Mouse (Mus musculus) lung, embryonic 16.5 days (tissue): ENCODE results near the gene Dock9. TPM values are rescaled to one million over a fixed set of nuclear protein-coding genes. Genes with fewer than 3 reads are reported as not detected.

Experiments
- ATAC-seq: fragments of 200-750 bp; cut with Nextera tagmentation; 2 replicates; pipeline ENCODE4 v1.8.0; 2017; ENCODE audit warnings: low read depth, mild to moderate bottlenecking, moderate library complexity
- H3K27ac ChIP-seq: fragments of 300-500 bp; sonication (generic); 2 replicates; pipeline ENCODE4 v1.5.1; 2014; ENCODE audit warnings: mild to moderate bottlenecking, control low read depth, low read length
- H3K27me3 ChIP-seq: fragments of 300-500 bp; sonication (generic); 2 replicates; pipeline ENCODE4 v1.6.1; 2014; ENCODE audit warnings: low read depth, low read length, mixed read lengths; ENCODE audit not compliant: control insufficient read depth, insufficient read depth
- H3K36me3 ChIP-seq: fragments of 300-500 bp; sonication (generic); 2 replicates; pipeline ENCODE4 v1.6.1; 2014; ENCODE audit warnings: low read length; ENCODE audit not compliant: control insufficient read depth, insufficient read depth
- H3K4me1 ChIP-seq: fragments of 300-500 bp; sonication (generic); replicated peaks from 2 replicates; pipeline ENCODE4 v1.6.1; 2014; ENCODE audit warnings: low read length, mixed read lengths; ENCODE audit not compliant: control insufficient read depth, insufficient read depth
- H3K4me2 ChIP-seq: fragments of 300-500 bp; sonication (generic); 2 replicates; pipeline ENCODE4 v1.6.1; 2014; ENCODE audit warnings: low read depth, low read length, control low read depth
- H3K4me3 ChIP-seq: fragments of 300-500 bp; sonication (generic); 2 replicates; pipeline ENCODE4 v1.5.1; 2014; ENCODE audit warnings: mild to moderate bottlenecking, low read length, control low read depth
- H3K9ac ChIP-seq: fragments of 300-500 bp; sonication (generic); 2 replicates; pipeline ENCODE4 v1.6.1; 2014; ENCODE audit warnings: low read length, control low read depth
- H3K9me3 ChIP-seq: fragments of 300-500 bp; sonication (generic); 2 replicates; pipeline ENCODE4 v1.6.1; 2016; ENCODE audit warnings: low read length; ENCODE audit not compliant: control insufficient read depth
- WGBS: fragments of 180-500 bp; shearing (Covaris S2); extraction: QIAGEN DNeasy Blood & Tissue Kit; methylation state at CpG from one replicate; pipeline ENCODE4 v1.1.7; 2014; 5-methylcytosine and 5-hydroxymethylcytosine counted together
- polyA plus RNA-seq: library from polyadenylated mRNA; unstranded; fragments of >200 nt; fragmentation: Nextera tagmentation; extraction: Ambion mirVana; gene quantifications from 2 replicates; pipeline ENCODE4 v1.2.1, GENCODE M21; 2015

The Dock9 gene
- polyA plus RNA-seq, 1 experiment from 2014 or later, result 14.3 TPM

GRCm38 (mm10) chr14:121688175-121688574 is 109.5 kb downstream of the Dock9 start:
- WGBS, result 76% methylated on average over 1 of the region's 1 CpGs
- no peaks in the 10 kb centered on the region for H3K27me3 ChIP-seq
- ATAC-seq, result no peak

GRCm38 (mm10) chr14:121687274-121687673 is 110.4 kb downstream of the Dock9 start:
- 67% methylated on average over 7 of the region's 7 CpGs for WGBS
- no peaks in the 10 kb centered on the region for H3K36me3 ChIP-seq
- H3K9me3 ChIP-seq, result no peaks in the 10 kb centered on the region

More at GRCm38 (mm10) chr14:121688175-121688574, 109.5 kb downstream of the Dock9 start:
- Histone ChIP-seq H3K4me1 (no peaks in the 10 kb centered on the region), H3K4me2 (no peak overlapping the region), H3K9ac (no peak overlapping the region), H3K9me3 (no peaks in the 10 kb centered on the region), H3K36me3 (no peaks in the 10 kb centered on the region), H3K27ac (no peak overlapping the region), H3K4me3 (no peak overlapping the region)

GRCm38 (mm10) chr14:121678913-121679312 is 118.7 kb downstream of the Dock9 start:
- WGBS, result 74% methylated on average over 5 of the region's 5 CpGs

More at GRCm38 (mm10) chr14:121687274-121687673, 110.4 kb downstream of the Dock9 start:
- no peak for ATAC-seq
- no peak overlapping the region for H3K27ac ChIP-seq
- no peak overlapping the region for H3K9ac ChIP-seq
- no peaks in the 10 kb centered on the region for H3K4me1 ChIP-seq
- no peaks in the 10 kb centered on the region for H3K27me3 ChIP-seq
- no peak overlapping the region for H3K4me2 ChIP-seq
- no peak overlapping the region for H3K4me3 ChIP-seq

GRCm38 (mm10) chr14:121678445-121678844 is 119.2 kb downstream of the Dock9 start:
- no peak overlapping the region for H3K4me2 ChIP-seq
- no peaks in the 10 kb centered on the region for H3K27me3 ChIP-seq
- H3K4me1 ChIP-seq, result peaks cover 25% of the 10 kb centered on the region
- ATAC-seq, result peak; percentile 25; the same call in 1 of the 2 replicates
- no peaks in the 10 kb centered on the region for H3K9me3 ChIP-seq
- H3K27ac ChIP-seq, result peak overlapping the region; percentile 11
- 44% methylated on average over 10 of the region's 10 CpGs for WGBS
- no peaks in the 10 kb centered on the region for H3K36me3 ChIP-seq
- H3K9ac ChIP-seq, result no peak overlapping the region
- H3K4me3 ChIP-seq, result no peak overlapping the region

More at GRCm38 (mm10) chr14:121678913-121679312, 118.7 kb downstream of the Dock9 start:
- Histone ChIP-seq H3K4me2 (no peak overlapping the region), H3K36me3 (no peaks in the 10 kb centered on the region), H3K9me3 (no peaks in the 10 kb centered on the region), H3K4me1 (peaks cover 25% of the 10 kb centered on the region), H3K4me3 (no peak overlapping the region), H3K27me3 (no peaks in the 10 kb centered on the region), H3K9ac (no peak overlapping the region), H3K27ac (0 out of 2 replicates have a peak overlapping the region, but pooled peaks have one; percentile 1)
- no peak for ATAC-seq

- Histone ChIP-seq H3K4me2 (no peak overlapping the region), H3K9me3 (no peaks in the 10 kb centered on the region), H3K9ac (no peak overlapping the region), H3K36me3 (no peaks in the 10 kb centered on the region; the same call in 1 of the 2 replicates), H3K27ac (peak overlapping the region; percentile 68), H3K27me3 (no peaks in the 10 kb centered on the region), H3K4me1 (peaks cover 25% of the 10 kb centered on the region), H3K4me3 (no peak overlapping the region)
- no peak for ATAC-seq
- WGBS, result 74% methylated on average over 11 of the region's 11 CpGs
Measured at GRCm38 (mm10) chr14:121676596-121677330, 120.9 kb downstream of the Dock9 start.

- Histone ChIP-seq H3K9me3 (no peaks in the 10 kb centered on the region), H3K36me3 (no peaks in the 10 kb centered on the region; the same call in 1 of the 2 replicates), H3K4me1 (peaks cover 25% of the 10 kb centered on the region), H3K4me2 (no peak overlapping the region), H3K27ac (peak overlapping the region; percentile 68), H3K9ac (no peak overlapping the region), H3K4me3 (no peak overlapping the region), H3K27me3 (no peaks in the 10 kb centered on the region)
- peak; percentile 34; the same call in 1 of the 2 replicates for ATAC-seq
Measured at GRCm38 (mm10) chr14:121676121-121676591, 121.5 kb downstream of the Dock9 start.

- no peak overlapping the region for H3K4me3 ChIP-seq
- H3K9ac ChIP-seq, result no peak overlapping the region
- no peaks in the 10 kb centered on the region for H3K9me3 ChIP-seq
- peaks cover 25% of the 10 kb centered on the region for H3K4me1 ChIP-seq
- H3K27ac ChIP-seq, result peak overlapping the region; percentile 68
- H3K27me3 ChIP-seq, result no peaks in the 10 kb centered on the region
- 11% methylated on average over 6 of the region's 6 CpGs for WGBS
- H3K36me3 ChIP-seq, result no peaks in the 10 kb centered on the region; the same call in 1 of the 2 replicates
- ATAC-seq, result peak; percentile 70
- no peak overlapping the region for H3K4me2 ChIP-seq
Measured at GRCm38 (mm10) chr14:121675579-121675978, 122.1 kb downstream of the Dock9 start.

GRCm38 (mm10) chr14:121675146-121675545 is 122.5 kb downstream of the Dock9 start:
- H3K4me3 ChIP-seq, result no peak overlapping the region
- H3K27ac ChIP-seq, result peak overlapping the region; percentile 68
- H3K27me3 ChIP-seq, result no peaks in the 10 kb centered on the region
- no peak overlapping the region for H3K4me2 ChIP-seq
- peak; percentile 41 for ATAC-seq
- WGBS, result 38% methylated on average over 3 of the region's 3 CpGs
- H3K4me1 ChIP-seq, result peaks cover 25% of the 10 kb centered on the region
- no peak overlapping the region for H3K9ac ChIP-seq
- H3K9me3 ChIP-seq, result no peaks in the 10 kb centered on the region
- no peaks in the 10 kb centered on the region; the same call in 1 of the 2 replicates for H3K36me3 ChIP-seq

GRCm38 (mm10) chr14:121670016-121670415 is 127.6 kb downstream of the Dock9 start:
- no peak for ATAC-seq

More at GRCm38 (mm10) chr14:121670016-121670415, 127.6 kb downstream of the Dock9 start:
- Histone ChIP-seq H3K36me3 (no peaks in the 10 kb centered on the region; the same call in 1 of the 2 replicates), H3K4me3 (no peak overlapping the region), H3K4me2 (no peak overlapping the region), H3K9me3 (no peaks in the 10 kb centered on the region), H3K4me1 (peaks cover under 1% of the 10 kb centered on the region), H3K9ac (no peak overlapping the region), H3K27ac (no peak overlapping the region), H3K27me3 (no peaks in the 10 kb centered on the region)
- 51% methylated on average over 5 of the region's 5 CpGs for WGBS
